In genomic region chr6:92874854-92875253, GRCm38 (mm10) we compare ENCODE assay signal across 15 mouse cellular contexts. TPM values are rescaled to one million over a fixed set of nuclear protein-coding genes. Genes with fewer than 3 reads are reported as not detected.
DNase-seq lines count a peak whose midpoint lies in the region; ATAC-seq and TF ChIP-seq lines count a peak whose summit lies in the region.
"Had no signal": no experiment of that assay in that cellular context is flagged by ENCODE, and none has a peak within 500 bp of the region (broad histone marks: within the 10 kb centered on the region; RNA-seq: fewer than 3 reads in every experiment).

No protein-coding gene starts in this region.

- no peaks in the 10 kb centered on the region for H3K27me3 ChIP-seq in heart, embryonic 10.5 days (ENCODE audit: insufficient read depth, poor library complexity, severe bottlenecking)
- H3K27me3 ChIP-seq in heart, postnatal 0 days (ENCODE audit: control insufficient read depth, insufficient read depth, low read length) = no peaks in the 10 kb centered on the region
- H3K27me3 ChIP-seq in lung, postnatal 0 days (replicated peaks; ENCODE audit: insufficient read depth, low read length) = no peaks in the 10 kb centered on the region
- H3K27me3 ChIP-seq: embryonic facial prominence, embryonic 13.5 days; liver, embryonic 13.5 days had no signal

- peak; percentile 97 for TF ChIP-seq EP300 in heart, postnatal 0 days (IDR thresholded peaks at IDR 0.05; ENCODE audit: low read depth)
- peak; percentile 99 for TF ChIP-seq EP300 in lung, postnatal 0 days (IDR thresholded peaks at IDR 0.05)

- H3K9ac ChIP-seq in heart, postnatal 0 days (replicated peaks; ENCODE audit: low read depth, low read length) = no peak overlapping the region
- no peak overlapping the region for H3K9ac ChIP-seq in lung, postnatal 0 days (replicated peaks; ENCODE audit: low read depth)
- H3K9ac ChIP-seq: embryonic facial prominence, embryonic 13.5 days; liver, embryonic 13.5 days had no signal

- H3K4me3 ChIP-seq in heart, embryonic 10.5 days = no peak overlapping the region
- no peak overlapping the region for H3K4me3 ChIP-seq in heart, postnatal 0 days (ENCODE audit: low read depth, low read length)
- H3K4me3 ChIP-seq in lung, postnatal 0 days (ENCODE audit: low read depth, low read length) = no peak overlapping the region
- H3K4me3 ChIP-seq: embryonic facial prominence, embryonic 13.5 days; hindbrain, embryonic 10.5 days; left cerebral cortex, adult 2 months; liver, embryonic 13.5 days had no signal

- no peak for TF ChIP-seq CTCF in heart, postnatal 0 days (IDR thresholded peaks at IDR 0.05; ENCODE audit: low read depth)
- TF ChIP-seq CTCF in lung, postnatal 0 days (IDR thresholded peaks at IDR 0.05) = no peak

- peak; percentile 73 to 87 for DNase-seq in heart, adult 18-20 months
- no peak for DNase-seq in heart, embryonic 10.5 days (ENCODE audit: low spot score)
- peak; percentile 59 for DNase-seq in heart, postnatal 0 days (ENCODE audit: low spot score)
- peak; percentile 79 for DNase-seq in lung, postnatal 0 days (ENCODE audit: low spot score)
- DNase-seq in left cerebral cortex, adult 18-20 months (ENCODE audit: low spot score in 2 of 2) = no peak
- no peak for DNase-seq in neural tube, embryonic 10.5 days (ENCODE audit: extremely low spot score, low spot score)
- DNase-seq: liver, embryonic 13.5 days had no signal

- peak; percentile 70 for ATAC-seq in granulocyte monocyte progenitor cell, adult 5-6 weeks (replicated peaks; ENCODE audit: poor library complexity, severe bottlenecking)
- peak; percentile 53 for ATAC-seq in heart, postnatal 0 days (ENCODE audit: insufficient read depth, low read depth)
- ATAC-seq in lung, postnatal 0 days = peak; percentile 70
- no peak for ATAC-seq in erythroid progenitor cell, adult 5-6 weeks (replicated peaks; ENCODE audit: low FRiP score, poor library complexity, severe bottlenecking)
- ATAC-seq: forebrain, embryonic 16.5 days had no signal

- WGBS in heart, embryonic 10.5 days = 47% methylated on average over 5 of the region's 5 CpGs
- WGBS in heart, postnatal 0 days = 23% methylated on average over 5 of the region's 5 CpGs
- 19% methylated on average over 5 of the region's 5 CpGs for WGBS in lung, postnatal 0 days

- no peak overlapping the region for H3K4me2 ChIP-seq in heart, postnatal 0 days (ENCODE audit: low read depth, low read length)
- H3K4me2 ChIP-seq in lung, postnatal 0 days (replicated peaks; ENCODE audit: low read depth, low read length) = no peak overlapping the region
- H3K4me2 ChIP-seq: embryonic facial prominence, embryonic 13.5 days; liver, embryonic 13.5 days had no signal

- peaks cover 17% of the 10 kb centered on the region for H3K4me1 ChIP-seq in heart, embryonic 10.5 days
- H3K4me1 ChIP-seq in heart, postnatal 0 days (ENCODE audit: control insufficient read depth, insufficient read depth) = peaks cover 18% of the 10 kb centered on the region; the same call in 1 of the 2 replicates
- H3K4me1 ChIP-seq in lung, postnatal 0 days (ENCODE audit: insufficient read depth, low read depth, low read length) = peaks cover 7% of the 10 kb centered on the region
- H3K4me1 ChIP-seq: liver, embryonic 13.5 days had no signal

- no peak overlapping the region for H3K27ac ChIP-seq in heart, embryonic 10.5 days
- peak overlapping the region; percentile 61 for H3K27ac ChIP-seq in heart, postnatal 0 days (ENCODE audit: low read depth)
- peak overlapping the region; percentile 57 for H3K27ac ChIP-seq in lung, postnatal 0 days (ENCODE audit: low read length)
- H3K27ac ChIP-seq: embryonic facial prominence, embryonic 13.5 days; hindbrain, embryonic 10.5 days; kidney, postnatal 0 days; left cerebral cortex, adult 2 months; liver, embryonic 13.5 days had no signal

- H3K36me3 ChIP-seq in heart, embryonic 10.5 days = peaks cover 60% of the 10 kb centered on the region
- peaks cover 56% of the 10 kb centered on the region for H3K36me3 ChIP-seq in heart, postnatal 0 days (replicated peaks; ENCODE audit: control insufficient read depth, insufficient read depth, low read length)
- peaks cover 18% of the 10 kb centered on the region for H3K36me3 ChIP-seq in lung, postnatal 0 days (ENCODE audit: insufficient read depth, low read length)
- H3K36me3 ChIP-seq: liver, embryonic 13.5 days had no signal

- no peaks in the 10 kb centered on the region for H3K9me3 ChIP-seq in heart, embryonic 10.5 days
- H3K9me3 ChIP-seq in heart, postnatal 0 days (replicated peaks; ENCODE audit: control insufficient read depth, low read length) = no peaks in the 10 kb centered on the region
- H3K9me3 ChIP-seq in lung, postnatal 0 days (ENCODE audit: low read length) = no peaks in the 10 kb centered on the region
- H3K9me3 ChIP-seq: embryonic facial prominence, embryonic 13.5 days; hindbrain, embryonic 10.5 days; liver, embryonic 13.5 days had no signal

RNA-seq across cellular contexts. Expression of gene Gm15737, which starts 5.7 kb away (rescaled TPM):
- total RNA-seq in heart, adult 18-20 months (2021) = under 1 TPM; 0.10 to 0.28 TPM
- 0.10 and 0.17 TPM in 2 replicates for polyA plus RNA-seq in heart, embryonic 10.5 days (2016; fragmentation: Nextera tagmentation; extraction: Ambion mirVana)
- total RNA-seq in granulocyte monocyte progenitor cell, adult 5-6 weeks (2014; fragmentation: Nextera tagmentation) = not detected in 2 replicates
- not detected in 2 replicates for total RNA-seq in granulocyte monocyte progenitor cell, adult 5-6 weeks (2017)
- total RNA-seq in heart, postnatal 0 days (2014; rRNA removed; ENCODE audit: low replicate concordance) = 0.15 and 0.35 TPM in 2 replicates
- 0.26 TPM in 2 replicates for polyA plus RNA-seq in heart, postnatal 0 days (2015; fragmentation: Nextera tagmentation; extraction: Ambion mirVana)
- 0.05 TPM in 2 replicates for polyA plus RNA-seq in lung, postnatal 0 days (2015; fragmentation: Nextera tagmentation; extraction: Ambion mirVana)
- not detected for total RNA-seq in left cerebral cortex, adult 18-20 months (2021)
- not detected in 2 replicates for total RNA-seq in erythroid progenitor cell, adult 5-6 weeks (2015; ENCODE audit: low replicate concordance)
- total RNA-seq in erythroid progenitor cell, adult 5-6 weeks (2017; ENCODE audit: low replicate concordance) = not detected in 2 replicates
- total RNA-seq: left cerebral cortex, adult 2 months had no signal
- polyA plus RNA-seq: embryonic facial prominence, embryonic 13.5 days; forebrain, embryonic 16.5 days; liver, embryonic 13.5 days; small intestine, adult 2 months had no signal

RNA-seq across cellular contexts. Expression of gene A730049H05Rik, which starts 58.6 kb away (rescaled TPM):
- not detected for total RNA-seq in heart, adult 18-20 months (2021)
- polyA plus RNA-seq in heart, embryonic 10.5 days (2016; fragmentation: Nextera tagmentation; extraction: Ambion mirVana) = 0.99 and 1.7 TPM in 2 replicates
- total RNA-seq in granulocyte monocyte progenitor cell, adult 5-6 weeks (2014; fragmentation: Nextera tagmentation) = not detected in 2 replicates
- total RNA-seq in granulocyte monocyte progenitor cell, adult 5-6 weeks (2017) = not detected in 2 replicates
- 0.46 TPM in 2 replicates for total RNA-seq in heart, postnatal 0 days (2014; rRNA removed; ENCODE audit: low replicate concordance)
- 1.3 and 1.7 TPM in 2 replicates for polyA plus RNA-seq in heart, postnatal 0 days (2015; fragmentation: Nextera tagmentation; extraction: Ambion mirVana)
- 1.4 and 1.5 TPM in 2 replicates for polyA plus RNA-seq in lung, postnatal 0 days (2015; fragmentation: Nextera tagmentation; extraction: Ambion mirVana)
- total RNA-seq in left cerebral cortex, adult 18-20 months (2021) = not detected
- not detected in 2 replicates for total RNA-seq in erythroid progenitor cell, adult 5-6 weeks (2015; ENCODE audit: low replicate concordance)
- not detected in 2 replicates for total RNA-seq in erythroid progenitor cell, adult 5-6 weeks (2017; ENCODE audit: low replicate concordance)
- polyA plus RNA-seq: small intestine, adult 2 months had no signal

Comparison
In these comparisons a context has a peak if more than half of its experiments do, and no peak if none do; other contexts are left out.
1. DNase-seq: peak in heart, adult 18-20 months (2 of 2), heart, postnatal 0 days (single experiment) and lung, postnatal 0 days (single experiment); none in heart, embryonic 10.5 days (single experiment), left cerebral cortex, adult 18-20 months (0 of 2) and neural tube, embryonic 10.5 days (single experiment).